Mouse (Mus musculus): Measurements from ENCODE around the gene Il17rc.

Il17rc gene

GRCm38 (mm10) chr6:113501388-113502084, 30.3 kb downstream of the Il17rc start, which contains the start of gene Prrt3:
TSS of gene Prrt3 (minus strand) at chr6:113501931.
- DNase-seq = no peak

GRCm38 (mm10) chr6:113502801-113503200, 31.6 kb downstream of the Il17rc start:
- DNase-seq = no peak

GRCm38 (mm10) chr6:113505689-113506088, 34.5 kb downstream of the Il17rc start:
- no peak for DNase-seq

- no peak for DNase-seq
Measured at GRCm38 (mm10) chr6:113507130-113507529, 35.9 kb downstream of the Il17rc start.

GRCm38 (mm10) chr6:113508272-113508946, 37.2 kb downstream of the Il17rc start:
- no peak for DNase-seq

GRCm38 (mm10) chr6:113508947-113509280, 37.7 kb downstream of the Il17rc start:
- DNase-seq = no peak

- DNase-seq = no peak
Measured at GRCm38 (mm10) chr6:113513944-113514343, 42.7 kb downstream of the Il17rc start.

GRCm38 (mm10) chr6:113514600-113514999, 43.4 kb downstream of the Il17rc start:
- no peak for DNase-seq

GRCm38 (mm10) chr6:113517434-113518080, 46.3 kb downstream of the Il17rc start:
- DNase-seq = peak; percentile 55

- DNase-seq = no peak
Measured at GRCm38 (mm10) chr6:113522310-113522709, 51.1 kb downstream of the Il17rc start.

GRCm38 (mm10) chr6:113523420-113523819, 52.2 kb downstream of the Il17rc start:
- DNase-seq = no peak

- DNase-seq = peak; percentile 94
Measured at GRCm38 (mm10) chr6:113530932-113531839, 60.0 kb downstream of the Il17rc start, which contains the start of the genes Emc3 and Fancd2. TSS of gene Emc3 (minus strand) at chr6:113531652. TSS of gene Fancd2 (plus strand) at chr6:113531682.

- DNase-seq = no peak
Measured at GRCm38 (mm10) chr6:113531840-113532404, 60.7 kb downstream of the Il17rc start.
